In the genomic region with DNA sequence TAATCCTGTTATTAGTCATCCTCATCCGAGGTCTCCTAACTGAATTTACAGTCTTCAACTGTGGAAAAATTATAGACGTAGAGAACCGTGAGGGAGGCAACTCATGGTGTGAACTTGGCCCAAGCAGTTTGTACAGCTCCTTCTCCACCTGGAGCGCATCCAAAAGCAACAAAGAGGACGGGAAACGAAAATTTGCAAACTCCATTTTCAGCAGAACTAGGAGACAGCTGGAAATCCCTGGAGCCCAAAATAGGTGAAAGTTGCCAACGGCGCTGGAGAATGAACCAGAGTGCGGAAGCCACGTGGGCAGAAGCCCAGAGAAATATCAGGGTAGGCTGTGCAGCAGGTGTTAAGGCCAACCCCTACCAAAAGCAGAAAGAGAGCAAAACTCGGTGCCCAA, we compare ENCODE assay signal across 8 mouse cellular contexts.
A peak's percentile ranks its signal among the peaks of the same experiment; 100 is the strongest.
DNase-seq lines count a peak whose midpoint lies in the region; ATAC-seq lines count a peak whose summit lies in the region.

No protein-coding gene starts in this region.

- H3K9me3 ChIP-seq in heart, embryonic 13.5 days = no peaks in the 10 kb centered on the region
- no peaks in the 10 kb centered on the region for H3K9me3 ChIP-seq in midbrain, embryonic 13.5 days

- DNase-seq in adrenal gland, adult (ENCODE audit: inconsistent age in 2 of 2, low spot score in 1 of 2) = peak; percentile 48 to 85
- no peak for DNase-seq in adrenal gland, postnatal 4 days (ENCODE audit: low spot score in 2 of 2)
- peak; percentile 61 for DNase-seq in NIH3T3 (ENCODE audit: low read depth)
- peak; percentile 63 to 64 for DNase-seq in layer of hippocampus, postnatal 10 days (ENCODE audit: low spot score in 2 of 2)
- DNase-seq in right cerebral cortex, postnatal 10 days (ENCODE audit: low spot score in 2 of 2) = peak; percentile 50 to 56

- WGBS in heart, embryonic 13.5 days = 58% methylated on average over 11 of the region's 11 CpGs
- 92% methylated on average over 11 of the region's 11 CpGs for WGBS in midbrain, embryonic 13.5 days

- H3K4me1 ChIP-seq in heart, embryonic 13.5 days = peaks cover 36% of the 10 kb centered on the region
- H3K4me1 ChIP-seq in midbrain, embryonic 13.5 days (replicated peaks) = no peaks in the 10 kb centered on the region

- no peaks in the 10 kb centered on the region for H3K27me3 ChIP-seq in heart, embryonic 13.5 days (replicated peaks)
- no peaks in the 10 kb centered on the region for H3K27me3 ChIP-seq in midbrain, embryonic 13.5 days

- peak overlapping the region; percentile 46 for H3K27ac ChIP-seq in heart, embryonic 13.5 days (replicated peaks)
- H3K27ac ChIP-seq in midbrain, embryonic 13.5 days = no peak overlapping the region

- ATAC-seq in heart, embryonic 13.5 days (ENCODE audit: extremely low read depth, insufficient number of reproducible peaks, low FRiP score, low TSS enrichment) = no peak
- ATAC-seq in midbrain, embryonic 13.5 days = no peak
- no peak for ATAC-seq in inflammation-experienced regulatory T-cells, adult 6 months

- no peak overlapping the region for H3K4me2 ChIP-seq in heart, embryonic 13.5 days
- no peak overlapping the region for H3K4me2 ChIP-seq in midbrain, embryonic 13.5 days (replicated peaks)

- no peak overlapping the region for H3K9ac ChIP-seq in heart, embryonic 13.5 days
- no peak overlapping the region for H3K9ac ChIP-seq in midbrain, embryonic 13.5 days (replicated peaks)

- no peaks in the 10 kb centered on the region for H3K36me3 ChIP-seq in heart, embryonic 13.5 days
- no peaks in the 10 kb centered on the region for H3K36me3 ChIP-seq in midbrain, embryonic 13.5 days

- H3K4me3 ChIP-seq in heart, embryonic 13.5 days = no peak overlapping the region
- no peak overlapping the region for H3K4me3 ChIP-seq in midbrain, embryonic 13.5 days (replicated peaks)

Comparison
In these comparisons a context has a peak if more than half of its experiments do, and no peak if none do; other contexts are left out.
1. DNase-seq: peak in adrenal gland, adult (2 of 2), NIH3T3 (single experiment), layer of hippocampus, postnatal 10 days (2 of 2) and right cerebral cortex, postnatal 10 days (2 of 2); none in adrenal gland, postnatal 4 days (0 of 2).